Mouse (Mus musculus) G1E (cell line): Measurements from ENCODE around the gene Sult1e1.

Source experiments
- CTCF ChIP-seq: IDR thresholded peaks from 2 replicates; pipeline ENCODE4 v1.5.1; 2012; ENCODE audit warnings: low read depth, low read length, inconsistent platforms, mixed read lengths
- GATA1 ChIP-seq: IDR thresholded peaks from 2 replicates; pipeline ENCODE4 v1.6.1; 2012; ENCODE audit warnings: borderline replicate concordance, low read length, inconsistent platforms, mixed read lengths
- GATA2 ChIP-seq: IDR thresholded peaks from 2 replicates; pipeline ENCODE4 v1.6.1; 2012; ENCODE audit warnings: low read depth, low read length, inconsistent platforms, borderline replicate concordance
- POLR2AphosphoS5 ChIP-seq: IDR thresholded peaks from 2 replicates; pipeline ENCODE4 v1.6.1; 2012; ENCODE audit warnings: low read depth, low read length, inconsistent platforms; ENCODE audit not compliant: insufficient replicate concordance

DNA sequence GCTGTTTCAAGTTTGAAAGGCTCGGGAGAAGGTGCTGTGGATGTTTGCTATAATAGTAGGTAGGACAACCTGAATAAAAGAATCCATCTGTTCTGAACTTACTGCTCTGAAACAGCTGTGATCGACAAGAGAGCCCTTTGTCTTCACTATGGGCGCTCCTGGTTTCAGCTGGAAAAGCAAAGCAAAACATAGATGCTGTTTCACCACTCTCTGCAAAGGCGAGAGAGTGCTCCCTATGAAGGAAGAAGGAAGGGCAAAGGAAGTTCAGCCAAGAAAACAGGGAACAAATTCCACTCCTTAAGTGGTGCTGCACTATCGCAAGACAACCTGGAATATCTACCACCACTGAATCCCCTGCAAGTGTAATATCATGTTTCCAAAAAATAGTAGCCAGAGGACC is 17.9 kb downstream of the Sult1e1 start:
- no peak for TF ChIP-seq CTCF
- no peak for TF ChIP-seq GATA2
- no peak for TF ChIP-seq GATA1
- TF ChIP-seq POLR2AphosphoS5, result no peak
